Mouse (Mus musculus) bone marrow, adult 2 months (tissue): ENCODE data around the gene Rptor. TPM values are rescaled to one million over a fixed set of nuclear protein-coding genes. Genes with fewer than 3 reads are reported as not detected.
A peak's percentile ranks its signal among the peaks of the same experiment; 100 is the strongest.

Experiments
- H3K27ac ChIP-seq: fragments of 200-500 bp; 2 replicates; pipeline ENCODE4 v1.5.1; 2012; ENCODE audit warnings: low read depth, mild to moderate bottlenecking, control low read depth, inconsistent platforms, low read length; ENCODE audit not compliant: control insufficient read depth, poor library complexity, insufficient read depth
- H3K4me1 ChIP-seq: fragments of 200-500 bp; 2 replicates; pipeline ENCODE4 v1.6.1; 2011; ENCODE audit warnings: low read length; ENCODE audit not compliant: control insufficient read depth, insufficient read depth
- H3K4me3 ChIP-seq: fragments of 200-500 bp; replicated peaks from 2 replicates; pipeline ENCODE3; 2011; ENCODE audit warnings: mild to moderate bottlenecking, low read depth, low read length, control low read depth; ENCODE audit not compliant: control insufficient read depth
- CTCF ChIP-seq: fragments of 200-500 bp; IDR thresholded peaks from 2 replicates; pipeline ENCODE4 v1.5.1; 2011; ENCODE audit warnings: low read length, control low read depth; ENCODE audit not compliant: control insufficient read depth, insufficient read depth
- POLR2A ChIP-seq: fragments of 200-500 bp; IDR thresholded peaks from 2 replicates; pipeline ENCODE4 v1.6.1; 2011; ENCODE audit warnings: low read depth, mild to moderate bottlenecking, control low read depth, low read length, borderline replicate concordance; ENCODE audit not compliant: control insufficient read depth
- WGBS: fragments of 180-500 bp; shearing (Covaris S2); methylation state at CpG from one replicate; pipeline ENCODE4 v1.1.7; 2018; 5-methylcytosine and 5-hydroxymethylcytosine counted together
- polyA plus RNA-seq: library from polyadenylated mRNA; stranded (reverse); fragments of >200 nt; gene quantifications from 2 replicates; pipeline ENCODE4 v1.2.4, GENCODE M21; 2011; ENCODE audit warnings: low replicate concordance; ENCODE audit not compliant: missing spikeins, insufficient read depth, insufficient read length

Rptor gene
- polyA plus RNA-seq, 1 experiment: 15.6 TPM

- 79% methylated on average over 7 of the region's 7 CpGs for WGBS
- no peak for TF ChIP-seq POLR2A
- no peak for TF ChIP-seq CTCF
- Histone ChIP-seq H3K4me3 (no peak overlapping the region), H3K4me1 (peaks cover 7% of the 10 kb centered on the region), H3K27ac (peak overlapping the region; percentile 43)
These were observed 200.2 kb downstream of the Rptor start for GRCm38 (mm10) chr11:119802947-119803346.

- WGBS: 82% methylated on average over 3 of the region's 3 CpGs
- TF ChIP-seq POLR2A: no peak
- TF ChIP-seq CTCF: no peak
- H3K4me3 ChIP-seq: no peak overlapping the region
- H3K27ac ChIP-seq: no peak overlapping the region
- H3K4me1 ChIP-seq: peaks cover 7% of the 10 kb centered on the region
These were observed 201.7 kb downstream of the Rptor start for GRCm38 (mm10) chr11:119804392-119804791.

- TF ChIP-seq CTCF (no peak), POLR2A (no peak)
- Histone ChIP-seq H3K4me1 (peaks cover 7% of the 10 kb centered on the region), H3K27ac (no peak overlapping the region), H3K4me3 (no peak overlapping the region)
- 89% methylated on average over 10 of the region's 10 CpGs for WGBS
These were observed 202.5 kb downstream of the Rptor start for GRCm38 (mm10) chr11:119805112-119805750.

- no peak for TF ChIP-seq CTCF
- TF ChIP-seq POLR2A: no peak
- Histone ChIP-seq H3K4me1 (peaks cover 7% of the 10 kb centered on the region), H3K27ac (no peak overlapping the region), H3K4me3 (no peak overlapping the region)
- WGBS: 74% methylated on average over 8 of the region's 8 CpGs
These were observed 203.8 kb downstream of the Rptor start for GRCm38 (mm10) chr11:119806539-119806938.

- Histone ChIP-seq H3K4me1 (peaks cover 7% of the 10 kb centered on the region), H3K27ac (peak overlapping the region; percentile 28; the same call in 1 of the 2 replicates), H3K4me3 (no peak overlapping the region)
- TF ChIP-seq POLR2A (no peak), CTCF (no peak)
- WGBS: 25% methylated on average over 7 of the region's 7 CpGs
These were observed 204.8 kb downstream of the Rptor start for GRCm38 (mm10) chr11:119807431-119808031.

GRCm38 (mm10) chr11:119808647-119809280 lies 206.1 kb downstream of the Rptor start:
- peaks cover 5% of the 10 kb centered on the region for H3K4me1 ChIP-seq
- no peak overlapping the region for H3K4me3 ChIP-seq
- TF ChIP-seq CTCF (no peak), POLR2A (no peak)
- WGBS: 84% methylated on average over 10 of the region's 10 CpGs
- no peak overlapping the region for H3K27ac ChIP-seq

GRCm38 (mm10) chr11:119809309-119809708 lies 206.6 kb downstream of the Rptor start:
- TF ChIP-seq CTCF (no peak), POLR2A (no peak)
- Histone ChIP-seq H3K4me1 (peaks cover 5% of the 10 kb centered on the region), H3K27ac (no peak overlapping the region), H3K4me3 (no peak overlapping the region)
- 65% methylated on average over 5 of the region's 5 CpGs for WGBS

GRCm38 (mm10) chr11:119811022-119811421 lies 208.3 kb downstream of the Rptor start:
- no peak for TF ChIP-seq POLR2A
- no peak for TF ChIP-seq CTCF
- Histone ChIP-seq H3K27ac (no peak overlapping the region), H3K4me3 (no peak overlapping the region), H3K4me1 (peaks cover 5% of the 10 kb centered on the region)
- WGBS: 27% methylated on average over 8 of the region's 8 CpGs
